Mouse (Mus musculus) kidney, postnatal 25 days (tissue): ENCODE results near the gene Pex14.
"Not testable (repeated sequence)": the region's sequence is repeated elsewhere in the genome, so short reads cannot be mapped to it uniquely, and the experiment has no call there.

Source experiments
- DNase-seq, 2 experiments: peaks; one replicate each; pipeline ENCODE4 v3.0.0; 2021; ENCODE audit warnings: mixed read lengths in 2 of 2

The Pex14 gene

DNA sequence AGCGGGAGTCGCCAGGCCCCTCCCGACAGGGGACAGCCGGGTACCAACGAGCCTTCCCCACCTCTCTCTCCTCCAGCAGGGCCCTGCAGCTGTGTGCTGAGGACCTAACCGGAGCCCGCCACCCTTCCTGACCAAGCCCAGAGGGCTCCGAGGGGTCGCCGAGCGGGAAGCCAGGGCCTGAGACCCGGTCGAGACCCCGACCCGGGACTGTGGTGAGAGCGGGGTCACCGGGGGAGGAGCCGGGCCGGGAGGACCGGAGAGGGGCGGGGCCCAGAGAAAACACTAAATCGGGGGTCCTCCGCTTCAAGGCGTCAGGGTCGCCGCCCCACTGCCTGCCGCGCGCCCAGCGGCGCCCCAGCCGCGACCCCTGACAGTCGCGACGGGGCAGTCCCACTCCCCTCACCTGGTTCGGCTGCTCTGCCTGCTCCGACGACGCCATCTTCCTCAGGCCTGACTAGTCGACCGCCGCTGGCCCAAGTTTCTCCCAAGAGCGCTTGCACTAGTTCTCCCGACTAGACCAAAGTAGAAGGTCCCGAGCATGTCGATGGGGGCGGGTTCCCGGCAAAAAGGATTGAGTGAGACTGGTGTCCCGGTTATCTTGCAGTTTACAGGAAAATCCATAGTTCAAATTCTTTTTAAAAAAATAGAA lies at the start of gene Pex14:
TSS of gene Pex14 (minus strand) at position 508 of the 649 bp plus-strand sequence.
- DNase-seq = peak; percentile 94 to 96

GRCm38 (mm10) chr4:149149196-149149595 lies 49.5 kb upstream of the Pex14 start:
- no peak for DNase-seq

DNA sequence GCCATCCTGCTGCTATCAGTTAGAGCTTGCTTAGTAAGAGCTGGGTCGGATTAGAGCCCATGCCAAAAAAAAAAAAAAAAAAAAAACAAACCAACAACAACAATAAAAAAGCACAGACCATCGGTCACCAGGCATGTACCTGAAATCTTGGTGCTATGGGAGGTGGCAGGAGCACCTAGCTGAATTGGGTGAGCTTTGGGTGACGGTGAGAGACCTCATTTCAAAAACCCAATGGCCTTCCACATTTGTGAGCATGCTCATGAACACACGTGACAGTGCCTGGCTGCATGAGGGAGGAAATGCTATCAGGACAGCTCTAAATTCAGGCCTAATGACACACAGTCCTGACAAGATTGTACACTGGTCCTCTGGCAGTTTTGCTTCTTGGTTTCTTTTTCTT lies 48.4 kb upstream of the Pex14 start:
- DNase-seq = no peak

- no peak for DNase-seq
Measured at GRCm38 (mm10) chr4:149147528-149147927, 47.9 kb upstream of the Pex14 start.

DNA sequence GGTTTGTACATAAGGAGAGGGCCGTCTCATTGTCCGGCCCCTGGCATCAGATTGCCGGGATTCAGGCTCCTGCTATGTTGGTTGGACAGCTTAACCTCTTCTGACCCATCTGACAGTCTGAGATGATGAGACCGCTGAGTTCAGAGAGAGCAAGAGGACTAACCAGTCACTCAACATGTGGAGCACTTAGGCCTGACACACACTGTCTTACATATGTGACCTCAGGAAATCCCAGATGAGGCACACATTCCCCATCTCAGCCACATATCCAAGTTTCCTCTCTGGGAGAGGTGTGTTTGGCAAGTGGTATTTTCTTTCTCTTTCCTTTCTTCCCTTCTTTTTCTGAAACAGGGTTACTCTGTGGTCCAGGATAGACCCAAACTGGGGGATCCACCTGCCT lies 45.5 kb upstream of the Pex14 start:
- no peak for DNase-seq

DNA sequence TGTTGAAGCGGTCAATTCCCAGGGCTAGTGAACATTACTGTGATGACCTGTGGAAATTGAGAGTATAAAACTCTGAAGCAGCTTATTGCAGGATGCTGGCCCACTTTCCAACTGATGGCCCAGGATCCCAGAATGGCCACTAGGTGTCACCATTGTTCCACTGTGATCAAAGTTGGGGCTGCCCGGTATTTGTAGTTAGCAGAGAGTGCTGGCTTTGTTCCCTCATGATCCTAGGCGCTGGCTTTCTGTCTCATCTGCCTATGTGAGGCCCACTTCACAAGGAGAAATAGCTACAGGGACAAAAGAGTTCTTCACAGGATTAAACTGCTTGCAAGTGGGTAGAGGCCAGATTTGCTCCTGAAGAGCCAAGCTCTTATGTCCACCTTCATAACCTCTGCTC lies 44.8 kb upstream of the Pex14 start:
- peak; percentile 75 to 84 for DNase-seq

GRCm38 (mm10) chr4:149143594-149143993 lies 43.9 kb upstream of the Pex14 start:
- DNase-seq = no peak

DNA sequence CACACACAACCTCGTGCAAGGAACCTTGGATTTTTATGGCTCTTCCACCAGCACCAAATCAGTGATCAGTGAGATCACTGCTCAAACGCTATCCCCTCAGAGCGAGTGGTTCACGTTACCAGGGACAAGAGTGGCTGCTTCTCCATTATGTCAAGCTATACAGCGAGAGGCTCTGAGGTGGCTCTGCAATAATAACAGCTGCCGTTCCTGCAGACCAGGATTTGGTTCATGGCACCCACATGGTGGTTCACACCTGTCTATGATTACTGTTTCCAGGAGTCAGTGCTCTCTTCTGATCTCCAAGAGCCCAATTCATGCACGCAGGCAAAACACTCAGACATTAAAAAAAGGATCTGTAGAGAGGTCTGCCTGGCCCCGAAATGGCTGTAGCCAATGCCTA lies 38.8 kb upstream of the Pex14 start:
- no peak for DNase-seq

GRCm38 (mm10) chr4:149136982-149137770 lies 37.5 kb upstream of the Pex14 start, which contains the start of gene Cenps:
Gene Cenps (minus strand): TSS chr4:149137629.
- DNase-seq = peak; percentile 94 to 95

DNA sequence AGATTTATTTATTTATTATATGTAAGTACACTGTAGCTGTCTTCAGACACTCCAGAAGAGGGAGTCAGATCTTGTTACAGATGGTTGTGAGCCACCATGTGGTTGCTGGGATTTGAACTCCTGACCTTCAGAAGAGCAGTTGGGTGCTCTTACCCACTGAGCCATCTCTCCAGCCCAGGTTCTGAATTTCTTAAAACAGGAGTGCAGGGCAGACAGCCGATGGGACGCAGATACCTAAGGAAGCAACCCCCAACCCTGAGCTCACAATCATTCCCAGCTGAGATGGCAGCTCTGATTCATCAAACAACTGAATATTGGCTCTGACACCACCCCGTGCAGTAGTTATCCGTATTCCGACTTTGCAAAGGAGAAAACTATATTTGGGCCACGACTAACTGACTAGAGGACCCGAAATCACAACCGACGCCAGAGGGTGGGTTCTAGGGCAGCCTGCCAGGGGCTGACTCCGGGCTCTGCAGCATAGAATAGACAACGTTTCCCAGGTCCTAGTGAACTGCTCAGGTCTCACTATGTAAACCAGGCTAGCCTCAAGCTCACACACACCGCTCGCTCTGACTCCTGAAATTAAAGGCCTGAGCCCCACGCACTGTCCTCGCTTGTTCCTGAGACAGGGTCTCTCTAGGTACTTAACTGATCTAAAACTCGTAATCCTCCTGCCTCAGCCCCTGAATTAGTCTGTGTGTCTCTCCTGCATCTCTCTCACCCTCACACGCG lies 36.6 kb upstream of the Pex14 start:
- no peak for DNase-seq

DNA sequence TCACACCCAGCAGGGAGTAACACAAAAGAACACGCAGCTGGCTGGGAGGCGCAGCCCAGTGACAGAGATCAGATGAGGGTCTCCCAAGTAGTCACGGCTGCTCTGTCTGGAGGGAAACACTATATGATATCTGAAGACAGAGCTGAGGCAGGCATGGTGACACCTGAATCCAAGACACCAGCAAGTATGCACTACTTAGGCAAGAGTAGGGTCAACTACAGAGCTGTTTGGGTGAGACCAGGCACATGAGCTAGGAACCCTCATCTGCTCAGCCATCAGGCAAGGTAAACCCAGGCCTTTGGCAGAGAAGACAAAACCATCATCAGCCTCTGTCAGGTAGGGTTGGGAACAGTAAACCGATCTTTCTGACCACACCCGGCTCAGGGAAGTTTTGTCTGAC lies 33.7 kb upstream of the Pex14 start:
- no peak for DNase-seq

DNA sequence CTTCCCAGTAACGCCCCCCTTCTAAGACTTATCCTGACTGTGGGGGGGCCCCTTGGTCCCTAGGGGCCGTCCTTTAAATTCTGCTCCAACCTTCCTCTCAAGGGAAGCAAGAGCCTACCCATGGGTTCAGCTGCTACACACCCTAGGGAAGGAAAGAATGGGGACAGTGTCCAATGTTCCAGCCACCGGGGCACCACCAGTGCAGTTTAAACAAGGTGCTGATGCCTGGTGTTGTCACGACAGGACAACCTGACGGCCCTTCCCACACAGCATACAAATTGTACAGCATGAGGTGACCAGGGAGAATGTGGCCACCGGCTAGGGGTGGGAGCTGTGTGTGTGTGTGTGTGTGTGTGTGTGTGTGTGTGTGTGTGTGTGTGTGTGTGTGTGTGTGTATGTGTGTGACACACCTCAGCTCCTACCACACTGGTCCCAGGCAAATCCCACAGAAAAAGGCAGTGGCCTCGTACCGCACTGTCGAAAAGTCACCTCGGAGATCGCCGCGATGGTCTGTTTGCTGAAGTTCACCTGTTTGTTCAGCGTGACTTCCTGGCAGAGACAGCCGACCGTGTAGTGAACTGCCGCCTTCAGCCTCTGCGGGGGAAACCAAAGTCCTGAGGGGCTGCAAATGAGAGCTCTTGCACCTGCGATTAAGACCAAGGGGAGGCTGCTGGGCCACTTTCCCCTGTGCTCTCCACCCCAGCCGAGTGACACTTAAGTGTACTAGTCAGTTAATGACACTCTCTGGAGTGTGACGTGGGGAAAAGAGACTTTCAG lies 32.3 kb upstream of the Pex14 start:
- no peak for DNase-seq

- no peak for DNase-seq
Measured at GRCm38 (mm10) chr4:149131021-149131752, 31.5 kb upstream of the Pex14 start.

DNA sequence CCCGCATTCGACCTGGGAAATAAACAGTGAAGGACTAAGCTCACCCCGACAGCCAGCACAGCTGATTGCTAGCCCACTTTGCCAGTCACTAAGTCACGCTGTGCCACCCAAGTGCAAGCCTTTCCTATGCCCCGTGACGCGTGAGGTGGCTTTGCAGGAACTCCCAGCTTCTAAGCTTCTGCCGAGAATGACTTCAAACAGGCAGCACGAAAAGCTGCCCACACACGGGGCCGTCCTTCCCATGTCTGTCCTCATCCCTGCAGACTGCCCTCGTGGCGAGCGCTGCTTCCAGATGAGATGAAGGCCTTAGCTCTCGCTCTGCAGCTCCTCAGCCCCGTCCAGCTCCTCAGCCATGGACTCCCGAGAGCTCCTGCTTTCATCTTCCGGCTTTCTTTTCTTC lies 28.8 kb upstream of the Pex14 start:
- peak in 1 of 2 experiments; percentile 29 for DNase-seq

DNA sequence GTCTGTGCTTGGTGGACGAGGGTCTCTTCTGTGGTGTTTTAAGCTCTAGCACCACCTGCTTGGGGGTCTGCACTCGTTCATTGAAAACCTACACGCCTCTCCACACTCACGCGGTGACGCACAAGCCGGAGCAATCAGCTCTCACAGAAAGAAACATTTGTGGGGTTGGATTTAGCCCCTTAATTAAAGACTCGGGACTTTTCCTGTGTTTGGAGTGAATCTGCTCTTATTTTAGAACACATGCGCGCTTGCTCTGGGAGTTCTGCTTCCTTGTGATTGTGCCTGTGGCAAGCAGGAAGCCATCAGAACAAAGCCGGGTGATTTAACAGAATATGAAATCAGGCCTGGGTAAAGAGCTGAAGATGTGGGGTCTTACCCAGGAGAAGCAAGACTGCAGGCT lies 27.0 kb upstream of the Pex14 start, which contains the start of gene Cort:
TSS of gene Cort (minus strand) at position 101 of the 400 bp plus-strand sequence.
- no peak for DNase-seq

DNA sequence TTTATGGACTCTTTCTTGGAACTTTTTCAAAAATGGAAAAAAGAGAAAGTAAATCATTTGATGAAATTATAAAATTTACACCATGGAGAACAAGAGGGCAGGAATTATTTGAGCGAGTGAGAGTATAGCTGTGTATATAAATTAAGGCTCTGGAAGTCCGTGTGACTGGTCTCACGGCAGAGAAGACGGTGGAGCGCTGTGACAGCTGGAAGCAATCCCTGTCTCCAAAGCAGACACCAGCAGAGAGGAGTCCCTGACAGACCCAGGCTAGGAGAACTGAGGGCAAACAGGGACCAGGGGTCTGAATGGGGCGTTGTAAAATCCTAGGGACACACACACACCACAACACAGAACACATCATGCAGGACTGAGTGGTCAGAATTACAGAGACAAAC lies 26.4 kb upstream of the Pex14 start:
- no peak for DNase-seq

- peak in 1 of 2 experiments; percentile 20 for DNase-seq
Measured at GRCm38 (mm10) chr4:149125341-149126114, 25.9 kb upstream of the Pex14 start.

DNA sequence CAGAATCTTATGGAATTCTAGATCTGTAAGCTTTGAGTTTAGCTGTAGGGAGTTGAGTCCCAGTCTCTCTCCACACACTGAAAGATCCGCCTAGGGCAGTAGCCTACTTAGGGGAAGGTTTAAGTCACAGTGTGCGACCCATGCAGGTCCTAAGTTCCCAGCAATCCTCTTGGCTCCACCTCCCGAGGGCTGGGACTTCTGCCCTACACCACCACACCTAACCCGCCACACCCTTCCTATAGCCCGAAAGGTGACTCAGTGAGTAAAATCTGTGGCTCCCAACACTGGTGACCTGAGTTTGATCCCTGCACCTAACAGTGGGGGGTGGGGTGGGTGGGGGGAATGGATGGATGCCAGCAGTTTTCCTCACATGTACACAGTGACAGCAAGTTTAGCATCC lies 23.8 kb upstream of the Pex14 start:
- no peak for DNase-seq

GRCm38 (mm10) chr4:149119978-149120562 lies 20.4 kb upstream of the Pex14 start:
- not testable (repeated sequence) for DNase-seq

DNA sequence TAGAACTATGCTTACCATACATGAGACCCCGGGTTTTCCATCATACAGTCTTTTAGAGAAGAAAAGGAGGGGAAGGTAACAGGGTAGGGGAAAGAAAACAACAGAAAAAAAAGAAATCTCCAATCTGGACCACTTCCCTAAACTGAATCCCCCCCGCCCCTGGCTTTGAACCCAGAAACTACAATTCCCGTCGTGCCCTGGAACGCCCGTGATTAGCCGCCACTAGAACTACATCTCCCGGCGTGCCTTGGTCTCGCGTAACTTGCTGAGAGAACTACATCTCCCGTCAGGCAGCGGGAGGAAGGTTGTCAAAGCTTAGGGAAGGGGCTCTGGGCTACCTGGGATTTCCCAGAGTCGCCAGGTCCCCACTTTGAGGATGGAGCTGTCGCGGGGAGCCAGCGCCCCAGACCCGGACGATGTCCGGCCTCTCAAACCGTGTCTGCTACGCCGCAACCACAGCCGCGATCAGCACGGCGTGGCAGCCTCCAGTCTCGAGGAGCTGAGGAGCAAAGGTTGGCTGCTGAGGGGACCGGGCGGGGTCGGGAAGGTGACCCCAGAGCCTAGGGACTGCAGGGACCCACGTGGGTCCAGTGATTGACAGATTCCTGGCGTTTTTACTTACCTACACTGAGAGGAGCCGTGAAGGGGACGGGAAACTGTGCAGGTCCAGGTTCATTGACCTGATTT lies 4.3 kb upstream of the Pex14 start, which contains the start of gene Dffa:
TSS of gene Dffa (plus strand) at position 272 of the 687 bp plus-strand sequence.
- peak; percentile 95 to 96 for DNase-seq
